Mouse (Mus musculus) heart, postnatal 10 days (tissue): ENCODE measurements around the gene Suz12. TPM values are rescaled to one million over a fixed set of nuclear protein-coding genes. Genes with fewer than 3 reads are reported as not detected.
"Not testable (repeated sequence)": the region's sequence is repeated elsewhere in the genome, so short reads cannot be mapped to it uniquely, and the experiment has no call there.

ENCODE experiments used
- DNase-seq, 2 experiments: peaks; one replicate each; pipeline ENCODE4 v3.0.0; 2021
- intact Hi-C: fragments of 180-260 bp; cut with DNase I; formaldehyde crosslinking; loops from one replicate; pipeline ENCODE4 v1.15.1; 2025
- total RNA-seq, 2 experiments: library from RNA; stranded (reverse); gene quantifications; 2 replicates each; pipeline ENCODE4 v1.2.3; 2021

Gene Suz12
- total RNA-seq = 10 to 100 TPM; 37.5 to 39.4 TPM

DNA sequence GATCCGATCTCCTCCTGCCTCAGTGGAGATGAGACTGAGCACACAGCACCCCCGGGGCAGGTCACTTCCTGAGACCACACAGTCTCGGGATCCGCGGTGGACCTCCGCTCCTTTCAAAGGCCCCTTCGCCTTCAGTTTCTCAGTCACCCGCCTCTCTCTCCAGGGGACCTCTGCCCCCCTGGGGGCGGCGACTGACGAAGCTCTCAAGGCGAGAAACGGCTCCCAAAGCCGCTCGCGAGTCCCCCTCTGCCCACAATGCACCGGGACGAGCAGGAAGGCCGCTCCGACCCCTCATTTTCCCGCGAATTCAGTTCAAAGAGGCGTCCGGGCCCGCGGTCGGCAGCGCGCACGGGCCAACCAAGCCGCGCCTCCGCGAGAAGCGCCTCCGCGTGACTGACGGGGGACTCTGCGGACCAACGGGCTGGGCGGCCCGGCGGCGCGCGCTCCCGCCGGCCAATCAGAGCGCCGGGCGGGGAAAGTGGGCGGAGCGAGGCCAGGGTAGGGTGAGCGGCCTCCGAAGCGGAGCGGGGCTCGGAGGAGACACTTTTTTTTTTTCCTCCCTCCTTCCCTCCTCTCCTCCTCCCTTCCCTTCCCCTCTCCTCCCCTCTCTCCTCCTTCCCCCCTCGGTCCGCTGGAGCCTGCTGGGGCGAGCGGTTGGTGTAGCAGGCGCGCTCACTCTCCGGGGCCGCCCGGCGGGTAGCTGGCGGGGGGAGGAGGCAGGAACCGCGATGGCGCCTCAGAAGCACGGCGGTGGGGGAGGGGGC is at the start of gene Suz12:
Gene Suz12 (plus strand): TSS at position 515 of the 764 bp plus-strand sequence.
- intact Hi-C loops = loop anchor here (2.0 kb wide), 1 partner anchor 28 kb away; no protein-coding TSS in a partner anchor
- DNase-seq = peak; percentile 96

DNA sequence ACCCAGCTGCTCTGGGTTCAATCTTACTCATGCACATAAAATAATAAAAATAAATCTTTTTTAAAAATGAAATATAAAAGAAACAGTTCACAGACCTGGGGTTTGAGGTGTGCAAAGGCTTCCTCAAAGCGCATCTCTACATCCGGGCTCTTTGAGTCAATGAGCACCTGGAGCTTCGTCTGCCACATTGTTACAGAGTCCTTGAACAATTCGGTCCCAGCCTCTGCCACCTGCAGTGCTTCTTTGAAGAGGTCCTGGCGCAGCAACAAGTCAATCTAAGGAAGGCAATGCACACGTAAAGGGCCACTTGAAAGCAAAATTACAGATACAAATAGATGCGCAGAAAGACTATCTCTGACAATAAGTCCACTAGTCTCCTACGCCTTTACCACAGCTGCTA is 49.8 kb upstream of the Suz12 start:
- intact Hi-C loops = no loop called here
- no peak for DNase-seq

DNA sequence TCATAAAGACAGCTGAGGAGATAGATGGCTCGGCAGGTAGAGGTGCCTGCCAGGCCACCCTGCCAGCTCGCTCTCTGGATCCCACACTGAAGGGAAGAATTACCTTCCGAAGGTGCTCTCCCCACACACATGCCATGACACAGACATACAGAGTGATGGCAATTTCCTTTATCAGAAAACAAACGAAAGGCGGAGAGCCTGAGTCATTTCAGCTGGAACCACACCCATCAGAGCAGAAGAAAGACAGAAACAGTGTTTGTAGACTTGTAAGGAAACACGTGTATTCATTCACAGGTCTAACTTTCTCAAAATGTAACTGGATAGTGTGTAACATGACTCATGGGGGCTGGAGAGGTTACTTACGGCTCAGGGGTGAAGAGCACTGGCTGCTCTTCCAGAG is 49.3 kb upstream of the Suz12 start:
- intact Hi-C loops = no loop called here
- DNase-seq = no peak

DNA sequence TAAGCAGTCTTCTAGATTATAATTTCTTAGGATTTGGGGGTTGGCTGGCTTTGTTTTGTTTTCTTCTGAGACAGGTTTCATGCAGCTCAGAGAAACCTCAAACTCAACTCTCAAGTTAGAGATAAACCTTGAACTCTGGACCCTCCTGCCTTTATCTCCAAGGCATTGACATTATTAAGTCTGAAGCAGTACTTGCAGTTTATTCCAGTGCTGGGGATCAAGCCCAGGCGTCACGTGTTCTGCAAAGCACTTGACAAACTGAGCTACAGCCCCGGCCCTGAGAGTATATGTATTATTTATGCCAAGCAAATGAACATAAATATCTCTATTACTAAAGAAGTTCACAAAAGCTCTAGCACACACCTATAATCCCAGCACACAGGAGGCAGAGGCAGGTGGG is 45.6 kb upstream of the Suz12 start:
- intact Hi-C loops = no loop called here
- no peak for DNase-seq

DNA sequence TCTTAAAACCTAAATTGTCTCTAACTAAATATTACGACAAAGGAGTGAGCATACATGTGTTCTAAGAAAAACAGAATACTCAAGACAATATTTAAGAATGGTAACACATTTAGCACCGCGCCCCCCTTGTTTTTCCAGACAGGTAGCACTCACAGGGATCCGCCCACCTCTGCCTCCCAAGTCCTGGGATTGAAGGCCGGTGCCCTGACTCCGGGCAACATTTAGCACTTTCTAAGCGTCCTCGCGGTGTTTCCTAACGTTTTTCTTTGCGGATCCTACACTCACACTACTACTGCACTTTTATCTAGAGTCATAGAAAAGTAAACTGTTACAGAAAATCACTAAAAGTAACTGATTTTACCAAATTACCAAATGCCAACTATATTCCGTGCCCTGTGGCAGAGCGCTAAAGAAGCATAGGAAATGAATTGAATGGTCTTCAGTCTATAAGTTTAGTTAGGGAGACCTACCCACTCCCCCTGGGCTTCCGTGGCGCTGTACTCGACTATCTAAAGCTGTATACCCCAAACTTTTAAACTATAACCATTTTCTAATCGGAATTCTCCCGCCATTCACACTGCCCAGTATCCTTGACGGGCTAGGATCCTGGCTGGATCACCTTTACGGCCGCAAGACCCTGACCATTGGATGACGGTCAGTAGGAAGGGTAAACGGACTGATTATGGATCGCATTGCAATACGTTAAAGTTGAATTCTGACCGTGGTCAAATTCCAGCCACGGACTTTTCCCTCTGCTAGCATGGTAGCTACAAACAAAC is 31.4 kb upstream of the Suz12 start:
- intact Hi-C loops = no loop called here
- peak in 1 of 2 experiments; percentile 7 for DNase-seq

DNA sequence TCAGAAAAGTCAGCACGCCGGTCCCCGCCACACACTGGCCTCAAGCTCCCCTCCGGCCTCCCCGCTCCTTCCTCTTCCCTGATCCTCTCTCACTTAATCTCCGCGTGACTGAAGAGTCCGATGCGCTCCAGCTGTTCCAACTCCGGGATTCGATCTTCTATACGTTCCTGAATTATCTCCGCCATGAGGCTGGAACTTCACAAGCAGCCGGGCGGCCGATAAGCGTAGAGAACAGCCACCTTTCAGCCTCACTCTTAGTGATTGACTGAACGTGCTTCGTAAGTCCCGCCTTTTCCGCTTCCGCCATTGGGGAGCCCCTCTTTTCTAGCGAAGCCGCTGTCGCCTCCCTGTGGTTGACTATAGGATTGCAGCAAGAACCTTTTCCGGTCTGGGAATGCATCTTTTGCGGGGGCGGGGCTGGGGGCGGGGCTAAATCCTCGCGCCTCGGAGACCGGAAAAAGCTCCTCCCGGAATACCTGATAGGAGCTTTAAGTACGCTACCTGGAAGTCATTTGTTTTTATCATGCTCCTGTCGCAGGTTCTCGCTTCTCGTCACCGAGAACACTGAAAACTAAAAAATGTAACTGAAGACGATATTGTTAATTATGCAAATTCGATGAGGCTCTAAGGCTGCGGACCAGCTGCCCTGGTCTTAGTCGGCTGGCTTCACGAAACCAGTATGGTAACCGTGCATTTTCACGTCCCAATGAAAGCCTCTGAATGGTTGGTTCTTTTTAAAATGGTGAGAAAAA is 30.6 kb upstream of the Suz12 start, which contains the start of gene Utp6:
Gene Utp6 (minus strand): TSS at position 266 of the 752 bp plus-strand sequence.
- intact Hi-C loops = no loop called here
- DNase-seq = peak; percentile 99 to 100

DNA sequence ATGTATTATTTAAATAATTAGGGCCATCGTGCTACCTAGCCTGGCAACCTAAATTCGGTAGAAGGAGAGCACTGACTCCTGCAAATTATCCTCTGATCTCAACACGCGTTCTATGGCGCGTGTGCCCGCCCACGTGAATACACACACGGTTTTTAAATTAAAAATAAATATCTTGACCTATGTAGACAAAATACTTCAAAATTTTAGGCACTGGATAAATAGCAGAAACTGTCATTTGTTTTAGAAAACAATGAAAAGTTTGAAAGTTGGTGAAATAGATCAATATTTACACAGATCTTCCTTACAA is 30.1 kb upstream of the Suz12 start:
- no peak for DNase-seq
- intact Hi-C loops = no loop called here

DNA sequence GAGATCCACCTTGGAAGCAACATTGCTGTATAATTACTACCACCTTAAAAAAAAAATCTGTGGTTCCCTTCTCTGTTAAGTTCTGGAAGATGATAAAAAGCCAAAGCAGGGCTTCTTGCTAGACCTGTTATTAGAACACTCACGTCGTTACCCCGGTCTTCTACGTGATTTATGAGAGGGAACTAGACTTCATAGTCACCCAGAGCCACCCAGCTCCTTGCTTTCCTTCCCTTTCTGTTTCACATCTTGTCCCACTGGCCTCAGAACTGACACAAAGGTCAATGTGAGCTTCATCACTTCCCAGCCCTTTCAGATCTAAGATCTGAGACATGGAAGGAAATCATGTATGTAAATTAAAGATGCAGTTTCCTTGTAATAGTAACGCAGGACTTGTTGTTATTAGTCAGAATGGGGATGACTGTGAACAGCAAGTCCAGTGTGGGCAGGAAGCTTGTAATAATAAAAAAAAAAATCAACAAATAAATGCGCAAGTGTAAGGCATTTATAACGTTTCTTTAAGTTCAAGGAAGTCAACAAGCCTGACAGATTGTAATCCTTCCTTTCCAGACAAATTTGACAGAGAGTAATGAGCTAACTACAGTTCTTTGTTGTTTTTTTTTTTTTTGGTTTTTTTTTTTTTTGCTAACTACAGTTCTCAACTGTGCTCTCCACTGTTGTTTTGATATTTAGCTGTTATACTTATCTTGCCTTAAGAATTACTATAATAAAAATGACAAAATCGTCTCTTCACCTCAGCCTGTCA is 29.5 kb upstream of the Suz12 start:
- DNase-seq = no peak
- intact Hi-C loops = no loop called here

DNA sequence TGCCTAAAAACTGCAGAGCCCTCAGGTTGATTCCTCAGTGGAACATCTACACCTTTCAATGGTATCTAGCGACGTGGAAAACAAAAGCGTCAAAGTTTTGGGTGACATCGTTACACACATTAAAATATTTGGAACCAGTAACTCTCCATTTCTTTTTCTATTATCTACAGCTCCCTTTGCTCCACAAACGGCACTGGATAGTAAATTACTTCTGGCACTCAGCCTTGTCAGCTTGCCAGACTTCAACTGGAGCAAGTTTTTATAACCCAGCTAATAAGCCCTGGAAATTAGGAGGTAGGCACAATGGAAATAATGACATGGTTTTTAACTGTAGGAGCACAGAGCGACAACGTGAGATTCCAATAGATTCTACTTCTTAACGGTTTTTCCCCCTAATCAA is 27.0 kb upstream of the Suz12 start:
- intact Hi-C loops = loop anchor here (2.0 kb wide), 1 partner anchor 27 kb away; the partner anchor contains the start of gene Suz12
- DNase-seq = peak; percentile 43 to 53

DNA sequence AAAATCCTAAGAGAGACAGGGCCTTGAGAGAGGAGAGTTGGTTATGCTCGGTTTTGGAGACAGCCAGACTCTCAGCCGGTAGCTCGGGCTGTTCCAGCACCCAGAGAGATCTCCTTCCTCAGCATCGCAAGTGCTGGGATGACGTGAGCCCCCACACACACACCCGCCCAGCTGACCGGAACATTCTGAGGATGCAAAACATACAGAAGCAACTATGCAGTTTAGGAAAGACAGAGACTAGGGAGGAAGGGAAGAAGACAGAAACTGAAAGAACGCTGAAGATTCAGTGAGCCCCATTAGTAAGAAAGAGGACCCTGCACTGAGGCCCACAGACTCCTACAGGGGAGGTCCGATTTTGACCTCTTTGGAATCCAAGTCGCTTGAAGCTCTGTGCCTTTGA is 25.2 kb upstream of the Suz12 start:
- no peak for DNase-seq
- intact Hi-C loops = no loop called here

DNA sequence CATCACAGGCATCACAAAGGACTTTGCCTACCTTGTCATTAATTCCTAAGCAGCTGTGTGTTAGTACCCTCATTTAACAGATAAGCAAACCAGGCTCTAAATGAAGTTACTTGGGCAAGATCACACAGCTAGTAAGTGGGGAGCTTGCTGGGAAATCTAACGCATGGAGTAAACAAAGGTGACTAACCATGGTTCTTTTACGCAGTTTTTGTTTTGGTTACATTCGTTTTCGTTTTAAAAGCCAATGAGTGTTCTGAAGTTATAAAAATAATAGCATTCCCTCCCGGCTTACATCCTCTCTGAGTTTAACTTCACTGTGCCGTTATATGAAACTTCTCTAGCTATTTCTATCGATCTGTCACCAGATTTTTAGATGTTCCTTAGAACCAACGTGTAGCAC is 19.8 kb upstream of the Suz12 start:
- intact Hi-C loops = no loop called here
- DNase-seq = no peak

DNA sequence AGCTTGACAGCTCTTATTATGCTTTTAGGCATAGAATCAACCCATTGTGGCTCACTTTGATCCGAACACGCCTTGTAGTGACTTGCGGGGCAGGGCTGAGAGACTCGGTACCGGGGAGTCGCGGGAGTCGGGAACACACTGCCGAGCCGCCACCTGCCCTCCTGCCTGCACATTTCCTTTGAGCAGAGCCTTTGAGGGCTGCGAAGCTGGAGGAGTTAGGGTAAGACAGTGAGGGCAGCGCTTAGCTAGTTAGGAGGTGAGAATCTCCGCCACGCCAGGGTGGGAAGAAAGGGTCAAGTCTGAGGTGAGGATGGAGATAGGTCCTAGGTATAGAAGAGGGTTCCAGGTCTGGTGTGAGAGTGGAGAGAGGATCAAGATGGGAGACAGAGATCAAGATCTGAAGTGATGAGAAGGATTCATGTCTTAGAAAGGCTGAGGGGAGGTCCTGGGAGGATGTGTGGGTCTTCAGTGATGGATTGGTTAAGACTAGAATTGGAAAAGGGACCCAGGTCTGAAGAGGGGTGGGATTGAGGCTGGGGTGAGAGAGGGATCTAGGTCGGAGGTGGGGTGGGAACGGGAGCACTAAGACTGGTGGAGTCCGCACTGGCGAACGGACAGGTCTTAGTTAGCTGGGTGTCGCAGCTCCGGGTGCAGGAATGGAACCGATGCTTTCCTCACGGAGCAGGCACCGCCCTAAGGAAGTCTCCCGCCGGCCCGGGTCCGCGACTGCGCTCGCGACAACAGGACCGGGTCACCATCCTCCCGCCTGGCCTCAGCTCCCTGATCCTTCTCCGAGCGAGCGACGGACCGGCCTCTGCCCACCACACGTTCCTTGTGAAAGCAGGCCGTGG is 19.1 kb upstream of the Suz12 start:
- intact Hi-C loops = no loop called here
- peak in 1 of 2 experiments; percentile 38 for DNase-seq

DNA sequence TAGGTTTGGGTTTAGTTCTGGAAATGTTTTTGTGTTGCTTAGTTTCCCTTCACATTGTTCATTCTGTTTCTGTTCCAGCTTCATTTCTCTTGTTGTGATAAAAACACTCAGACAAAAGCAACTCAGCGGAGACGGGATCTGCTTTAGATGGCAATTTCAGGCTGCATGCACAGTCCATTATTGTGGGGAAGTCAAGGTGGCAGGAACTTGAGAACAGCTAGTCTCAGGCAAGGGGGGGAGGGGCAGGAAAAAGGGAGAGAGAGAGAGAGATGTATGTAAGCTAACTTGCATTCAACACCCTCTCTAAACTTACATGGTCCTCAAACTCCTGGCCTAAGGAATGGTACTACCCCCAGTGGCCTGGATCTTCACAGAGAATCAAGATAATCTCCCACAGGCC is 17.5 kb upstream of the Suz12 start:
- intact Hi-C loops = no loop called here
- DNase-seq = no peak

DNA sequence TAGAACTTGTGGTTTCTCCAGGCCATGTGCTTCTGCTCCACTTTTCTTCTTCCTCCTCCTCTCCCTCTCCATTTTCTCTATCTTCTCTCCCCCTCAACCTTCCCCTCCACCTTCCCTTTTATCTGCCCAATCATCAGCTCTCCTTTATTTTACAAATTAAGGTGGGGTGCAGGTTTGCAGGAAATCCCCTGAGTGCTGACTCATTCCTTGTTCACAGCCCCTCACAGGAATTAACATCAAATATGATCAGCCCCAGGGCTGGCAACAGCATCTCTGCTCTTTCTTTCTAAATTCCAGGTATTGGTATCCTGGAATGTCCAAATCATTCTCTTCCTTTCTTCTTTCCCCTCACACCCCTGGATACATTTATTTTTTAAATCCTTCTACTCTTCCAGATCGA is 16.7 kb upstream of the Suz12 start:
- intact Hi-C loops = no loop called here
- no peak for DNase-seq

DNA sequence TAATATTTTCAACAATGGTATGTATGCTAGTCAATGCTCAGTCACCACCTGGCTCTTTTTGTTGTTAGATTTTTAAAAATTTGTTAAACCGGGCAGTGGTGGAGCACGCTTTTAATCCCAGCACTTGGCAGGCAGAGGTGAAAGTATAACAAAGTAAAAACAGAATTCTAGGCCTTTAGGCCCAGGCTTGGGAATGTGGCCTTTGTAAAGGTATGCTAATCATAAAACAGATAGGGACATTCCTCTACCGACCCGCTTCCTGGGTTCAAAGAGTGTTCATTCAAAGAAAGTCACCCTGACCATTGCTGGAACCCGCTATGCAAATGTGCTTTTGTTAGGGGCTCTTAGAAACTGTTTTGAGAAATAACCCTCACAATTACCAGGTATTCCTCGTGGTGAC is 16.3 kb upstream of the Suz12 start:
- intact Hi-C loops, DNase-seq: not testable (repeated sequence)

DNA sequence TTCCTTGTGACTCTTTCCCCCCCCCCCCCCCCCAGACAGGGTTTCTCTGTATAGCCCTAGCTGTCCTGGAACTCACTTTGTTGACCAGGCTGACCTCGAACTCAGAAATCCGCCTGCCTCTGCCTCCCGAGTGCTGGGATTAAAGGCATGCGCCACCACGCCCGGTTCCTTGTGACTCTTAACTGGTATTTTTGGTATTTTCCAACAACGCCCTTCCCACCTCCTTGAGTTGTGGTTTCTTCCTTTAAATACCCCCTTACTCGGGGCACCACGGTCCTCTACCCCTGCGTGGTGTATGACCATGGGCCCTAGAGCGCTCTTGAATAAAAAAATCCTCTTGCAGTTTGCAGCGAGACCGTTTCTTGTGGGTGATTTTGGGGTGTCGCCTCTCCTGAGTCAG is 15.8 kb upstream of the Suz12 start:
- intact Hi-C loops = not testable (repeated sequence)

DNA sequence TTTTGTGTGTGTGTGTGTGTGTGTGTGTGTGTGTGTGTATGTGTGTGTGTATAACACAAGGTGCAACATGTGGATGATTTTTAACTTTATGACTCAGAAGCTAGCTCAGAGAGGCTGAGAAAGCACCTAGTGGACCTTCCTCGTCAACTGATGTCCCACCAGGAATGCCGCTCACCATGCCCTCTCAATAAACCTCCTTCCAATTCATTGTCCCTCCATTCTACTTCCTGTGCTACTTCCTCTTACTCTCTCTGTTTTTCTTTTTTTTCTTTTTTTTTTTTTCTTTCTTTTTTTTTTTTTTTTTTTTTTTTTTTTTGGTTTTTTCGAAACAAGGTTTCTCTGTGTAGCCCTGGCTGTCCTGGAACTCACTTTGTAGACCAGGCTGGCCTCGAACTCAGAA is 15.2 kb upstream of the Suz12 start:
- DNase-seq, intact Hi-C loops: not testable (repeated sequence)

More for the DNA sequence above, 15.8 kb upstream of the Suz12 start:
- not testable (repeated sequence) for DNase-seq

DNA sequence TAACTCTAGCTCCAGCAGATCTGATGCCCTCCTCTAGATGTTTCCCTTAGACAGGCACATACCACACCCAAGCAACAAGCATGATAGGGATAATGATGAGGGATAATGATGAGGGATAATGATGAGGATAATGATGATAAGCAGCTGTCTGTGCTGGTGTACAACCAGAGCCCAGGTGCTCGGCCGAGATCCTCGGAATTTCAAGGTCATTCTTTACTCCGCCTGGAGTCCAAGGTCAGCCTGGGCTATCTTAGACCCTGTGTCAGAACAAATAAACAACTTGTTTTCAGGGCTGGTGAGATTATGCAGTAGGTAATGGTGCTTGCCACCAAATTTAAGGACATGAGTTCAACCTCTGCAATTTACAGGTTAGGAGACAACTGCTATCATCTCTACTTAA is 6.0 kb upstream of the Suz12 start:
- DNase-seq = no peak
- intact Hi-C loops = no loop called here

DNA sequence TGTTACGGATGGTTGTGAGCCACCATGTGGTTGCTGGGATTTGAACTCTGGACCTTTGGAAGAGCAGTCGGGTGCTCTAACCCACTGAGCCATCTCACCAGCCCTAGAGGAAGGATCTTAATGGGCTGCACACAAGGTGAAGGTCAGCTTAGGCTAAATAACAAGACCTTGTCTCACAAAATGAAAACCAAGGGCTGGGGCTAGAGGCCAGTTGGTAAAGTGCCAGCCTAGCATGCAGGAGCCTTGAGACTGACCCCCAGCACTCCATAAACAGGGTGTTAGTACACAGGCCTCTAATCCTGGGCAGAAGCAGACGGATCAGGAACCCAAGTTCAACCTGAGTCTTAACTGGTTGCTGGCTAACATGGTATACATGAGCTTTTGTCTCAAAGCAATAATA is 5.0 kb upstream of the Suz12 start:
- DNase-seq = no peak

DNA sequence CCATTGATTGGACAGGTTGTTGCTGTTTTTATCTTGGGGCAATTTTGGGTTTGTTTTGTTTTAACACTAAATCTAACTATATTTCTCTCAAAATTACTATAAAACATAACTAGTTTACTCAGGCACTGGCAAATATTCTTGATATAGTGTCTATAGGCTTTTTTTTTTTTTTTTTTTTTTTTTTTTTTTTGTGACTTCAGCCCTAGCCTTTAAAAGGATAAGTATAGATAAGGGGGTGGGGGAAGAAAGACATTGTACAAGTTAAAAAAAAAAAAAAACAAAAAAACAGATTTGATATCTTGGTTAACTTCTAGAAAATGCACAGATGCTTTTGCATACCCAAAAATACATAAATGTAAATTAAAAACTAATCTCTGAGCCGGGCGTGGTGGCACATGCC is 2.8 kb upstream of the Suz12 start:
- no peak for DNase-seq
- intact Hi-C loops = no loop called here

More for the DNA sequence above, 5.0 kb upstream of the Suz12 start:
- intact Hi-C loops = no loop called here
